Mouse (Mus musculus) embryonic stem cell, embryonic (primary cell): ENCODE results near the gene Il16.

Experiments
- CTCF ChIA-PET, 4 experiments: fragments of 300-600 bp in 2 of 4; fragments of 350-600 bp in 2 of 4; sonication (Branson Sonifier 250); formaldehyde crosslinking; loops; one replicate each; lab custom pipeline; 2022; ENCODE audit warnings: inconsistent platforms in 2 of 4; lab: Charles Lee
- POLR2A ChIA-PET, 4 experiments: fragments of 300-600 bp in 2 of 4; fragments of 350-600 bp in 2 of 4; sonication (Branson Sonifier 250); formaldehyde crosslinking; loops; one replicate each; lab custom pipeline; 2022; ENCODE audit warnings: antibody characterized with exemption in 4 of 4, inconsistent platforms in 1 of 4; lab: Charles Lee

Gene Il16

GRCm38 (mm10) chr7:83745413-83746106 is at the start of gene Il16:
Il16 (minus strand) TSS chr7:83745726.
- CTCF ChIA-PET: interaction anchor here in 1 of 4 experiments (1.2 kb wide), 1 partner anchor 28 kb away, joined by 3 read pairs; no protein-coding TSS in a partner anchor
- POLR2A ChIA-PET: interaction anchor here in 1 of 4 experiments (0.6 to 1.9 kb wide), 3 partner anchors 18 to 145 kb away, joined by 3 to 5 read pairs (median 4); partner anchors contain the start of genes Mesd and Tlnrd1

- ChIA-PET CTCF (no interaction called here), POLR2A (interaction anchor here in 3 of 4 experiments (0.5 to 2.2 kb wide), 9 partner anchors 15 to 538 kb away, joined by 3 to 7 read pairs (median 3); partner anchors contain the start of genes Mesd (in 1 of the 3) and Tlnrd1 (in 1 of the 3))
These were observed 49.2 kb upstream of the Il16 start, which contains the start of gene Cfap161 for GRCm38 (mm10) chr7:83794705-83795104. Cfap161 (minus strand) TSS chr7:83794880.

- CTCF ChIA-PET: no interaction called here
- POLR2A ChIA-PET: interaction anchor here in 3 of 4 experiments (0.9 to 2.2 kb wide), 10 partner anchors 14 to 98 kb away, joined by 3 to 7 read pairs (median 3); partner anchors contain the start of genes Mesd (in 1 of the 3) and Tlnrd1 (in 1 of the 3)
These were observed 48.6 kb upstream of the Il16 start for GRCm38 (mm10) chr7:83794006-83794683.

- ChIA-PET POLR2A (interaction anchor here in 1 of 4 experiments (0.6 to 1.1 kb wide), 2 partner anchors 32 to 148 kb away, joined by 3 read pairs; no protein-coding TSS in a partner anchor), CTCF (no interaction called here)
These were observed 35.4 kb upstream of the Il16 start for GRCm38 (mm10) chr7:83780881-83781280.

GRCm38 (mm10) chr7:83780026-83780425 is 34.5 kb upstream of the Il16 start:
- ChIA-PET POLR2A (interaction anchor here in 1 of 4 experiments (1.1 kb wide), 1 partner anchor 33 kb away, joined by 3 read pairs; no protein-coding TSS in a partner anchor), CTCF (no interaction called here)

GRCm38 (mm10) chr7:83779028-83779427 is 33.5 kb upstream of the Il16 start:
- ChIA-PET CTCF (interaction anchor here in 2 of 4 experiments (1.0 to 1.2 kb wide), 2 partner anchors 11 to 26 kb away, joined by 4 read pairs; no protein-coding TSS in a partner anchor), POLR2A (interaction anchor here in 2 of 4 experiments (0.7 to 1.0 kb wide), 2 partner anchors 13 to 80 kb away, joined by 4 to 5 read pairs; no protein-coding TSS in a partner anchor)

- POLR2A ChIA-PET: interaction anchor here in 2 of 4 experiments (0.7 to 1.0 kb wide), 2 partner anchors 14 to 81 kb away, joined by 4 to 5 read pairs; no protein-coding TSS in a partner anchor
- CTCF ChIA-PET: interaction anchor here in 2 of 4 experiments (1.0 to 1.2 kb wide), 2 partner anchors 11 to 26 kb away, joined by 4 read pairs; no protein-coding TSS in a partner anchor
These were observed 33.0 kb upstream of the Il16 start for GRCm38 (mm10) chr7:83778516-83778915.

- ChIA-PET POLR2A (interaction anchor here in 3 of 4 experiments (0.8 to 1.6 kb wide), 7 partner anchors 39 to 117 kb away, joined by 3 to 8 read pairs (median 5); partner anchors contain the start of genes Mesd (in 2 of the 3) and Tlnrd1 (in 2 of the 3)), CTCF (interaction anchor here (0.6 to 1.5 kb wide), 14 partner anchors 8 to 225 kb away, joined by 3 to 7 read pairs (median 3); partner anchors contain the start of genes Mesd (in 1 of the 4) and Tlnrd1 (in 1 of the 4))
These were observed 29.2 kb upstream of the Il16 start for GRCm38 (mm10) chr7:83774721-83775120.

- CTCF ChIA-PET: no interaction called here
These were observed 18.1 kb upstream of the Il16 start for GRCm38 (mm10) chr7:83763674-83764073.

GRCm38 (mm10) chr7:83762336-83762735 is 16.8 kb upstream of the Il16 start:
- ChIA-PET POLR2A (no interaction called here), CTCF (interaction anchor here in 1 of 4 experiments (0.6 kb wide), 1 partner anchor 77 kb away, joined by 9 read pairs; no protein-coding TSS in a partner anchor)

More at GRCm38 (mm10) chr7:83763674-83764073, 18.1 kb upstream of the Il16 start:
- POLR2A ChIA-PET: interaction anchor here in 2 of 4 experiments (0.6 to 0.8 kb wide), 2 partner anchors 121 kb away, joined by 3 read pairs; partner anchors contain the start of gene Mesd (in 1 of the 2)

- ChIA-PET POLR2A (no interaction called here), CTCF (interaction anchor here in 1 of 4 experiments (0.6 kb wide), 1 partner anchor 1300 kb away, joined by 3 read pairs; no protein-coding TSS in a partner anchor)
These were observed 5.5 kb upstream of the Il16 start for GRCm38 (mm10) chr7:83751055-83751454.

- ChIA-PET CTCF (no interaction called here), POLR2A (no interaction called here)
These were observed 2.9 kb upstream of the Il16 start for GRCm38 (mm10) chr7:83748405-83748804.

GRCm38 (mm10) chr7:83746107-83746687 is 671 bp upstream of the Il16 start:
- ChIA-PET POLR2A (no interaction called here), CTCF (no interaction called here)

GRCm38 (mm10) chr7:83745065-83745412 is 487 bp downstream of the Il16 start:
- POLR2A ChIA-PET: interaction anchor here in 1 of 4 experiments (0.6 to 1.9 kb wide), 3 partner anchors 17 to 146 kb away, joined by 3 to 5 read pairs (median 4); partner anchors contain the start of genes Mesd and Tlnrd1
- CTCF ChIA-PET: interaction anchor here in 2 of 4 experiments (0.9 to 1.2 kb wide), 2 partner anchors 29 to 187 kb away, joined by 3 read pairs; no protein-coding TSS in a partner anchor

- ChIA-PET CTCF (interaction anchor here in 1 of 4 experiments (0.9 kb wide), 1 partner anchor 186 kb away, joined by 3 read pairs; no protein-coding TSS in a partner anchor), POLR2A (interaction anchor here in 1 of 4 experiments (1.7 to 1.9 kb wide), 2 partner anchors 17 to 140 kb away, joined by 4 to 5 read pairs; partner anchors contain the start of genes Mesd and Tlnrd1)
These were observed 1.3 kb downstream of the Il16 start for GRCm38 (mm10) chr7:83744250-83744649.

- POLR2A ChIA-PET: no interaction called here
- CTCF ChIA-PET: interaction anchor here in 1 of 4 experiments (0.6 kb wide), 1 partner anchor 32 kb away, joined by 3 read pairs; no protein-coding TSS in a partner anchor
These were observed 2.8 kb downstream of the Il16 start for GRCm38 (mm10) chr7:83742690-83743089.

GRCm38 (mm10) chr7:83742026-83742425 is 3.5 kb downstream of the Il16 start:
- POLR2A ChIA-PET: no interaction called here
- CTCF ChIA-PET: interaction anchor here in 1 of 4 experiments (0.7 kb wide), 1 partner anchor 1195 kb away, joined by 5 read pairs; no protein-coding TSS in a partner anchor
